Mouse (Mus musculus) splenic B cell, adult 2 months (primary cell): ENCODE data around the gene Etv6.

Source experiments
- DNase-seq: peaks from one replicate; pipeline ENCODE4 v3.0.0-alpha.2; 2011; ENCODE audit warnings: low read depth, low spot score
- H3K27me3 ChIP-seq: 2 replicates; pipeline ENCODE4 v1.6.1; 2012; ENCODE audit warnings: mild to moderate bottlenecking, low read length, moderate library complexity, mixed read lengths; ENCODE audit not compliant: control insufficient read depth, poor library complexity, insufficient read depth, severe bottlenecking
- H3K36me3 ChIP-seq: 2 replicates; pipeline ENCODE4 v1.6.1; 2012; ENCODE audit warnings: mild to moderate bottlenecking, low read length, moderate library complexity, mixed read lengths; ENCODE audit not compliant: control insufficient read depth, poor library complexity, insufficient read depth, severe bottlenecking

Gene Etv6

GRCm38 (mm10) chr6:134036951-134037431 is 1.5 kb downstream of the Etv6 start:
- no peaks in the 10 kb centered on the region for H3K27me3 ChIP-seq
- no peaks in the 10 kb centered on the region for H3K36me3 ChIP-seq
- no peak for DNase-seq

- DNase-seq: no peak
- Histone ChIP-seq H3K27me3 (no peaks in the 10 kb centered on the region), H3K36me3 (no peaks in the 10 kb centered on the region)
These were observed 2.5 kb downstream of the Etv6 start for GRCm38 (mm10) chr6:134037960-134038359.

GRCm38 (mm10) chr6:134038881-134039280 is 3.4 kb downstream of the Etv6 start:
- Histone ChIP-seq H3K27me3 (no peaks in the 10 kb centered on the region), H3K36me3 (no peaks in the 10 kb centered on the region)
- DNase-seq: no peak

- no peak for DNase-seq
- H3K36me3 ChIP-seq: no peaks in the 10 kb centered on the region
- H3K27me3 ChIP-seq: no peaks in the 10 kb centered on the region
These were observed 3.9 kb downstream of the Etv6 start for GRCm38 (mm10) chr6:134039351-134039750.

- Histone ChIP-seq H3K36me3 (no peaks in the 10 kb centered on the region), H3K27me3 (no peaks in the 10 kb centered on the region)
- no peak for DNase-seq
These were observed 4.8 kb downstream of the Etv6 start for GRCm38 (mm10) chr6:134040312-134040711.

- Histone ChIP-seq H3K27me3 (no peaks in the 10 kb centered on the region), H3K36me3 (no peaks in the 10 kb centered on the region)
- no peak for DNase-seq
These were observed 5.8 kb downstream of the Etv6 start for GRCm38 (mm10) chr6:134041286-134041685.

GRCm38 (mm10) chr6:134041916-134042315 is 6.4 kb downstream of the Etv6 start:
- Histone ChIP-seq H3K36me3 (no peaks in the 10 kb centered on the region), H3K27me3 (no peaks in the 10 kb centered on the region)
- no peak for DNase-seq

- H3K27me3 ChIP-seq: no peaks in the 10 kb centered on the region
- DNase-seq: no peak
- no peaks in the 10 kb centered on the region for H3K36me3 ChIP-seq
These were observed 8.0 kb downstream of the Etv6 start for GRCm38 (mm10) chr6:134043545-134043944.

GRCm38 (mm10) chr6:134045092-134045868 is 9.8 kb downstream of the Etv6 start:
- no peaks in the 10 kb centered on the region for H3K27me3 ChIP-seq
- DNase-seq: peak; percentile 54
- H3K36me3 ChIP-seq: no peaks in the 10 kb centered on the region

- no peaks in the 10 kb centered on the region for H3K36me3 ChIP-seq
- no peak for DNase-seq
- no peaks in the 10 kb centered on the region for H3K27me3 ChIP-seq
These were observed 10.6 kb downstream of the Etv6 start for GRCm38 (mm10) chr6:134046136-134046535.

GRCm38 (mm10) chr6:134047249-134047648 is 11.7 kb downstream of the Etv6 start:
- no peaks in the 10 kb centered on the region for H3K36me3 ChIP-seq
- no peaks in the 10 kb centered on the region for H3K27me3 ChIP-seq
- no peak for DNase-seq

GRCm38 (mm10) chr6:134047974-134048373 is 12.5 kb downstream of the Etv6 start:
- Histone ChIP-seq H3K27me3 (no peaks in the 10 kb centered on the region), H3K36me3 (no peaks in the 10 kb centered on the region)
- no peak for DNase-seq

GRCm38 (mm10) chr6:134048965-134049364 is 13.5 kb downstream of the Etv6 start:
- Histone ChIP-seq H3K27me3 (no peaks in the 10 kb centered on the region), H3K36me3 (no peaks in the 10 kb centered on the region)
- no peak for DNase-seq

- no peak for DNase-seq
- Histone ChIP-seq H3K27me3 (no peaks in the 10 kb centered on the region), H3K36me3 (no peaks in the 10 kb centered on the region; the same call in 1 of the 2 replicates)
These were observed 15.0 kb downstream of the Etv6 start for GRCm38 (mm10) chr6:134050466-134050865.

- Histone ChIP-seq H3K27me3 (no peaks in the 10 kb centered on the region), H3K36me3 (no peaks in the 10 kb centered on the region; the same call in 1 of the 2 replicates)
- peak; percentile 54 for DNase-seq
These were observed 16.4 kb downstream of the Etv6 start for GRCm38 (mm10) chr6:134051950-134052349.

- Histone ChIP-seq H3K27me3 (no peaks in the 10 kb centered on the region), H3K36me3 (no peaks in the 10 kb centered on the region; the same call in 1 of the 2 replicates)
- no peak for DNase-seq
These were observed 17.6 kb downstream of the Etv6 start for GRCm38 (mm10) chr6:134053146-134053545.
